Mouse (Mus musculus) heart, embryonic 14.5 days (tissue): Measurements from ENCODE around the gene Fam110a. TPM values are rescaled to one million over a fixed set of nuclear protein-coding genes. Genes with fewer than 3 reads are reported as not detected.

ENCODE experiments used
- ATAC-seq: fragments of 200-750 bp; cut with Nextera tagmentation; 2 replicates; pipeline ENCODE4 v1.8.0; 2017; ENCODE audit warnings: low read depth, moderate TSS enrichment; ENCODE audit not compliant: insufficient number of reproducible peaks, insufficient read depth, low FRiP score
- H3K27ac ChIP-seq, 2 experiments: fragments of 200-500 bp in 1 of 2; fragments of 300-500 bp in 1 of 2; sonication (generic) in 1 of 2; replicated peaks in 1 of 2; 2 replicates each; pipeline ENCODE4 v1.5.1; 2012 to 2014; ENCODE audit warnings: low read depth in 2 of 2, low read length in 2 of 2, control low read depth in 1 of 2, mild to moderate bottlenecking in 1 of 2, mixed read lengths in 1 of 2; ENCODE audit not compliant: control insufficient read depth in 1 of 2, insufficient read depth in 1 of 2
- H3K27me3 ChIP-seq: fragments of 300-500 bp; sonication (generic); 2 replicates; pipeline ENCODE4 v1.6.1; 2014; ENCODE audit warnings: mild to moderate bottlenecking, low read length, control low read depth; ENCODE audit not compliant: control insufficient read depth, insufficient read depth
- H3K36me3 ChIP-seq: fragments of 300-500 bp; sonication (generic); 2 replicates; pipeline ENCODE4 v1.6.1; 2014; ENCODE audit warnings: mild to moderate bottlenecking, control low read depth, low read length, mixed read lengths; ENCODE audit not compliant: control insufficient read depth, insufficient read depth
- H3K4me1 ChIP-seq, 2 experiments: fragments of 200-500 bp in 1 of 2; fragments of 300-500 bp in 1 of 2; sonication (generic) in 1 of 2; 2 replicates each; pipeline ENCODE4 v1.6.1; 2012 to 2014; ENCODE audit warnings: low read length in 2 of 2, control low read depth in 1 of 2, mixed read lengths in 1 of 2; ENCODE audit not compliant: control insufficient read depth in 2 of 2, insufficient read depth in 2 of 2
- H3K4me2 ChIP-seq: fragments of 300-500 bp; sonication (generic); 2 replicates; pipeline ENCODE4 v1.6.1; 2014; ENCODE audit warnings: mild to moderate bottlenecking, low read length
- H3K4me3 ChIP-seq, 2 experiments: fragments of 200-500 bp in 1 of 2; fragments of 300-500 bp in 1 of 2; sonication (generic) in 1 of 2; 2 replicates each; pipeline ENCODE4 v1.5.1; 2012 to 2014; ENCODE audit warnings: low read length in 2 of 2, mild to moderate bottlenecking in 2 of 2, control low read depth in 1 of 2, low read depth in 1 of 2, moderate library complexity in 1 of 2; ENCODE audit not compliant: control insufficient read depth in 1 of 2, insufficient read depth in 1 of 2
- H3K9ac ChIP-seq: fragments of 300-500 bp; sonication (generic); 2 replicates; pipeline ENCODE4 v1.6.1; 2014; ENCODE audit warnings: mild to moderate bottlenecking, low read length
- H3K9me3 ChIP-seq: fragments of 300-500 bp; sonication (generic); 2 replicates; pipeline ENCODE4 v1.6.1; 2016; ENCODE audit warnings: low read length, control low read depth; ENCODE audit not compliant: control insufficient read depth
- WGBS: fragments of 180-500 bp; shearing (Covaris S2); extraction: QIAGEN DNeasy Blood & Tissue Kit; methylation state at CpG from one replicate; pipeline ENCODE4 v1.1.7; 2014; 5-methylcytosine and 5-hydroxymethylcytosine counted together
- polyA plus RNA-seq: library from polyadenylated mRNA; unstranded; fragments of >200 nt; fragmentation: Nextera tagmentation; extraction: Ambion mirVana; gene quantifications from 2 replicates; pipeline ENCODE4 v1.2.1, GENCODE M21; 2014

Gene Fam110a
- polyA plus RNA-seq, 1 experiment from 2014 or later, result 8.3 TPM

- H3K9ac ChIP-seq, result no peak overlapping the region
- H3K9me3 ChIP-seq, result no peaks in the 10 kb centered on the region
- no peak overlapping the region for H3K4me2 ChIP-seq
- H3K36me3 ChIP-seq, result no peaks in the 10 kb centered on the region
- H3K4me1 ChIP-seq, result peaks cover 4 to 6% of the 10 kb centered on the region in 2 experiments; a peak in 2 of 4 replicates
- H3K4me3 ChIP-seq, result no peak overlapping the region
- ATAC-seq, result no peak
- 43% methylated on average over 4 of the region's 4 CpGs for WGBS
- no peak overlapping the region for H3K27ac ChIP-seq
- H3K27me3 ChIP-seq, result no peaks in the 10 kb centered on the region
Measured at GRCm38 (mm10) chr2:151956500-151957137, 23.4 kb downstream of the Fam110a start.

GRCm38 (mm10) chr2:151953665-151954064 lies 26.4 kb downstream of the Fam110a start:
- Histone ChIP-seq H3K36me3 (no peaks in the 10 kb centered on the region), H3K4me1 (peaks cover 0 to 4% of the 10 kb centered on the region in 2 experiments; a peak in 2 of 4 replicates), H3K27me3 (no peaks in the 10 kb centered on the region), H3K9ac (no peak overlapping the region), H3K4me3 (no peak overlapping the region), H3K4me2 (no peak overlapping the region), H3K27ac (no peak overlapping the region), H3K9me3 (no peaks in the 10 kb centered on the region)
- WGBS, result 83% methylated on average over 8 of the region's 8 CpGs
- no peak for ATAC-seq

- Histone ChIP-seq H3K27me3 (no peaks in the 10 kb centered on the region), H3K36me3 (no peaks in the 10 kb centered on the region), H3K4me1 (no peaks in the 10 kb centered on the region), H3K4me3 (no peak overlapping the region), H3K9me3 (no peaks in the 10 kb centered on the region), H3K4me2 (no peak overlapping the region), H3K27ac (no peak overlapping the region), H3K9ac (no peak overlapping the region)
- 66% methylated on average over 2 of the region's 2 CpGs for WGBS
- ATAC-seq, result no peak
Measured at GRCm38 (mm10) chr2:151949082-151949774, 30.8 kb downstream of the Fam110a start.

GRCm38 (mm10) chr2:151948311-151948710 lies 31.7 kb downstream of the Fam110a start:
- H3K9me3 ChIP-seq, result no peaks in the 10 kb centered on the region
- no peak overlapping the region for H3K4me2 ChIP-seq
- no peaks in the 10 kb centered on the region for H3K36me3 ChIP-seq
- H3K27ac ChIP-seq, result no peak overlapping the region
- no peak for ATAC-seq
- H3K27me3 ChIP-seq, result no peaks in the 10 kb centered on the region
- no peaks in the 10 kb centered on the region for H3K4me1 ChIP-seq
- no peak overlapping the region for H3K4me3 ChIP-seq
- H3K9ac ChIP-seq, result no peak overlapping the region
- 83% methylated on average over 7 of the region's 7 CpGs for WGBS

GRCm38 (mm10) chr2:151947617-151948016 lies 32.4 kb downstream of the Fam110a start:
- Histone ChIP-seq H3K9me3 (no peaks in the 10 kb centered on the region), H3K4me1 (no peaks in the 10 kb centered on the region), H3K27ac (no peak overlapping the region), H3K4me3 (no peak overlapping the region), H3K4me2 (no peak overlapping the region), H3K9ac (no peak overlapping the region), H3K36me3 (no peaks in the 10 kb centered on the region), H3K27me3 (no peaks in the 10 kb centered on the region)
- 88% methylated on average over 2 of the region's 2 CpGs for WGBS
- ATAC-seq, result 0 out of 2 replicates have a peak, but pooled peaks have one; percentile 35

- WGBS, result 55% methylated on average over 2 of the region's 2 CpGs
- ATAC-seq, result no peak
Measured at GRCm38 (mm10) chr2:151944106-151944505, 35.9 kb downstream of the Fam110a start.

GRCm38 (mm10) chr2:151941269-151941668 lies 38.8 kb downstream of the Fam110a start:
- H3K27ac ChIP-seq, result no peak overlapping the region
- no peak overlapping the region for H3K4me3 ChIP-seq
- 19% methylated on average over 2 of the region's 2 CpGs for WGBS
- no peaks in the 10 kb centered on the region for H3K36me3 ChIP-seq
- H3K4me1 ChIP-seq, result no peaks in the 10 kb centered on the region
- no peak overlapping the region for H3K9ac ChIP-seq
- H3K27me3 ChIP-seq, result no peaks in the 10 kb centered on the region
- no peak for ATAC-seq
- no peak overlapping the region for H3K4me2 ChIP-seq
- no peaks in the 10 kb centered on the region for H3K9me3 ChIP-seq

More at GRCm38 (mm10) chr2:151944106-151944505, 35.9 kb downstream of the Fam110a start:
- H3K9ac ChIP-seq, result no peak overlapping the region
- no peaks in the 10 kb centered on the region for H3K27me3 ChIP-seq
- H3K36me3 ChIP-seq, result no peaks in the 10 kb centered on the region
- H3K9me3 ChIP-seq, result no peaks in the 10 kb centered on the region
- no peak overlapping the region for H3K4me3 ChIP-seq
- H3K27ac ChIP-seq, result no peak overlapping the region
- no peak overlapping the region for H3K4me2 ChIP-seq
- H3K4me1 ChIP-seq, result no peaks in the 10 kb centered on the region
